Mouse (Mus musculus): Measurements from ENCODE around the gene Lrrc8d.

The Lrrc8d gene

DNA sequence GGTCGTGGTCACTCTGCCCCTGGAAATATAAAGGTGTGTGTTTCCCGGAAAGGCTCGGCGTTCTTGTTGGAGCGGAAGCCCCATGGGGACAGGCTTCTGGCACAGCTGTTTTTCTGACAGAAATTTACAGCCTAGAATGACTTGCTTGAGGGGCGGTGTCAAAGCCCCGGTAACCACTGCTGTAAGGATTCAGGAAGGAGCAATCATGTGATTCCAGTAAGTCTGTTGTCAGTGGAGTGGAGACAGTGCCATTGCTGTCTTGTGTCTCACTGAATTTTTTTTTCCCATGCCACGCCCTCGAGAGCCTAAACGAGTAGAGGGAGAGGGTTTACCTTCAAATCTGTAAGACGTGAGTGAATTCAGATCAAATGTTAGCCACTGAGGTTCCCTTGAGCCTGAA, 6.9 kb downstream of the Lrrc8d start:
- in situ Hi-C loops (cut with MboI; ENCODE audit: low pct_unique_long_range_greater_than_20kb in 1 of 2, low sequenced_read_pairs in 2 of 2, unreplicated experiment in 1 of 2): no loop called here

DNA sequence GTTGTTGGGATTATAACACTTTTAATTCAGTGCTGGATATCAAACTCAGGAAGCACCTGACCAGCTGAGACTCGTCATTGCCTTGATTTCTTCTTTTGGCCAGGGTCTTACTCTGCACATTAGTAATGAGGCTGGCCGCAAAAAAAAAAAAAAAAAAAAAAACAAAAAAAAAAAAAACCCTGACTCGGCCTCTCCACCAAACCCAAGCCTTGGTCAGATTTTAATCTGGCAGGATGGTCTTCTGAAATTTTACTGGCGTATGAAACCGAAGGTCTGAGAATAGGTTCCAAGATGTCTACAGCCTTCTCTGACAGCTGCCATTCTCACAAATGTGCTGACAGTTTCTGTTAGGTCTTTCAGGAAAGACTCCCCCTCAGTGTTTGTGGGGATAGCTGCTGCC, 8.5 kb downstream of the Lrrc8d start:
- in situ Hi-C loops (cut with MboI; ENCODE audit: low pct_unique_long_range_greater_than_20kb in 1 of 2, low sequenced_read_pairs in 2 of 2, unreplicated experiment in 1 of 2): no loop called here

DNA sequence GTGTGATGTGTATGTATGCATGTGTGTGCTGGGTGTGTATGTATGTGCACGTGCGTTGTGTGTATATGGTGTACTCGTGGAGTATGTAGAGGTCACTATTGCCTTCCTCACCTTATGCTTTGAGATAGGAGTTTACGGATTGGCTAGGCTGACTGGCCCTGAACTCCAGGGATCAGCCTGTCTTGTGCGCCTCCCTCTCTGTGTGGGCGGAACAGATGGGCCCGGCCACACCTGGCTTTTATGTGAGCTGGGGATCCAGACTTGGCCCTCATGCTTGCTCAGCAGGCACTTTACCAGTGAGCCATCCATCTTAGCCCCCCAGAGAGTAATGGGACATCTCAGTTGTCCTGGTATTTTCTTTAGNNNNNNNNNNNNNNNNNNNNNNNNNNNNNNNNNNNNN, 10.7 kb downstream of the Lrrc8d start:
- in situ Hi-C loops (cut with MboI; ENCODE audit: low pct_unique_long_range_greater_than_20kb in 1 of 2, low sequenced_read_pairs in 2 of 2, unreplicated experiment in 1 of 2): no loop called here

DNA sequence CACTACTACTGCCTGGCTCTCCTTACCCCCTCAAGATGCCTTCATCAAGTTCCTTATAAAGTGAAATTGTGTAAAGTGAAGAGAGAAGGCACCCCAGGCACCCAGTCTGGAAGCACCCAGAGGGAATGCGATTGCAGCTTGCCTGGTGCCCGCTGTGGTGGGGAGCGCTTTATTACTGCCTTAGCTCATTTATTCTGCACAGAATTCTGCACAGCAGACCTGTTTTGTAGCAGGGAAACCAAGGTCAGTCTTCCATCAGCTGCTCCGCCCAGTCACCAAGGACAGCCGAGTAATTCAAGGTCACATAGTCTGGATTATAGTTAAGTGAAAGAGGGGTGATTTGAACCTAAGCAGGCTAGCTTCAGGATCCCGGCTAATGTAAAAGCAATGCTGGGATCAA, 14.7 kb downstream of the Lrrc8d start:
- in situ Hi-C loops (cut with MboI; ENCODE audit: low pct_unique_long_range_greater_than_20kb in 1 of 2, low sequenced_read_pairs in 2 of 2, unreplicated experiment in 1 of 2): no loop called here

DNA sequence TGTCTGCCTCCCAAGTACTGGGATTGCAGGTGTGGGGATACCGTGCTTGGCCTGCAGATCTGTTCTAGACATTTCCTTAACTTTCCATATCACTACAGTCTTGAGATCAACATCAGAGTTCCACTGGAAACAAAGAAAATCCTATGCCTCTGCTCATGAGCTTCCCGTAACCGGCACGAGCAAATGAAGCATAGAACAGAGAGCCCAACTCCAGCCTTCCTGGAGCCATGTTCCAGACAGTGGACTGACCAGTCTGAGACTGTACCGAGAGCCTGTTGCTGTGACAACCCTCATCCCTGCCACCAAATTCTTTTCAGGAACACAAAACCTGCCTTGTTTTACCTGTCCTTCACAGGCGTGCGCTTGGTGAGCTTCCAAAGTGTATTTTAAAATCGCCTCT, 15.3 kb downstream of the Lrrc8d start:
- in situ Hi-C loops (cut with MboI; ENCODE audit: low pct_unique_long_range_greater_than_20kb in 1 of 2, low sequenced_read_pairs in 2 of 2, unreplicated experiment in 1 of 2): no loop called here

DNA sequence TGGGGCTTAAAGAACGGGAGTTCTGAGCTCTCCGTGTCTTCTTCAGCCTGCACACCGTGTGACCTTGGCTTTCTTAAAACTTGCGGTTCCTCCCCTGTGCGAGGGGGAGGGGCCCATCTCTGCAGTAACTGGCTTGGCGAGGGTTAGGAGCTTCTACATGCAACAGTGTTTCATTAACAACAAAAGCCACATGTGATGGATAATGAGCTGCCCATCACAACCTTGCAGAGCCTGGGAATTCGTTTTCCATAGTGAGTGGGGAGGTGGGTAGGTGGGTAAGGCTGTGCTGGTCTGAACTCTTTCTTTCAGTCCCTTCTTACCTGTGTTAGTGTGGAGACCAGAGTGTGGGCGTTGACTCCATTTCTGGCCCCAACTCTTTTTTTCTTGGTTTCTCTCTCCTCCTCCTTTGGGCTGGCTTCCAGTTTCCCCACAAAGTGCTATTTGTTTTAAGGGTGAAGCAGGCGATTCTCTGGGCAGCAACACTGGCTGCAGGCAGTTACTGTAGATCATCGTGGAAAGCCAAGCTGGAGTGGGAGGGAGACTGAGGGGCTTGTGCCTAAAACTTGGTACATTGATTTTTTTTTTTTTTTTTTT, 15.9 kb downstream of the Lrrc8d start:
- in situ Hi-C loops (cut with MboI; ENCODE audit: low pct_unique_long_range_greater_than_20kb in 1 of 2, low sequenced_read_pairs in 2 of 2, unreplicated experiment in 1 of 2): no loop called here

DNA sequence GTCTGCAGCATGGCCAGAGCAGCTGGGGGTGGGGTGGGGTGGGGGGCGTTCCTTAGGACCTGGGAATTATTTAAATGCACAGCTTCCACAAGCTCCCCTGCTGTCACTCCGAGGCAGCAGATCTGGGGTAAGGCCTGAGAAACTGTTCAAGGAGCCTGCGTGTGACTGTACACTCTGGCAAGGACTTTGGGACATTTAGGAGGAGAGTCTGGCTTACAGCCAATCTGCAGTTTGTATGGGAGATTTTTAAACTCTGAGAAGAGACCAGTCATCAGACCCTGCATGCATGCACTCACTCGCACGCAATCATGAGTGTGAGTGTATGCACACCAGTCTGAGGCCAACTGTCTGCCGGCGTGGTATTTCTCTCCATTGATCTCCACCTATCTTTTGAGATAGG, 17.5 kb downstream of the Lrrc8d start:
- in situ Hi-C loops (cut with MboI; ENCODE audit: low pct_unique_long_range_greater_than_20kb in 1 of 2, low sequenced_read_pairs in 2 of 2, unreplicated experiment in 1 of 2): no loop called here

DNA sequence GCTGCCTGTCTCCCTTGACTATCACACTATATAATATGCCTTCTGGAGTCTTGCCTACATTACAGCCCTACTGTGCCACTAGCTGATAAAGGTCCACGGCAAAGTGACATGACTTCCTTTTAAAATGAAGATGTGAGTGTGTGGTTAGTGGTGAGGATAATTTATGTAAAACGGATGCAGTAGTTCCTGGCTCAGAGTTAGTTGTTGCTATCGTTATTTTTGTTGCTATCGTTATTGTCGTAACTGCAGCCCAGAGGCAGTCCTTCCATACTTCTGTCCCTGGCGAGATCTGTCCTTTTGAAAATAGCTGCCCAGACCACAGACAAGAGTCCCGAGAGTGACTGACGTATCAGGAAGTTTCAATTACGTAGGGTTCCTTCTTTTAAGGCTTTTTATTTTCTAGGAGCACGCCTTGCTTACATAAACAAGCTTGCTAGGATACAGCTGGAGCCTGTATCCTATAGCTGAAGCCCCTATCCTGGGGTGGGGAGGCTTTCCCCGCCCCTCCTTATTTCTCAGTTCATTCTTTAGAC, 18.4 kb downstream of the Lrrc8d start:
- in situ Hi-C loops (cut with MboI; ENCODE audit: low pct_unique_long_range_greater_than_20kb in 1 of 2, low sequenced_read_pairs in 2 of 2, unreplicated experiment in 1 of 2): no loop called here

DNA sequence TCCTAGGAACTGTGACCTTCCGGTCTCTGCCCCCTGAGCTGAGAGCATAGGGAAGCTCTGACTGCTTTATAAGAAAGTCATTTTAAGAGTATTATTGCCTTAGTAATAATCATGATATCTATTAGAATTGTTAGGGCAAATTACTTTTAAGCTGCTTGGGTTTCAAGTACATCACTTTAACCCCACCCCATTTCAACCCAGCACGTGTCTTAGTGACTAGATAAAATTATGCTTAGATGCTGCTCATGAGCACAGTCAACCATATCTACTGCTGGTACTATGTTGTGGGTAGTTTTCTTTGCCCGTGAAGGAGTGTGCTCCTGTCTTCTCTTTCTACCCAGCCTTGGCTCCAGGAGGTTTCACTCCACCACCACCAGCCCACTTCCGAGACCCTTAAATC, 21.5 kb downstream of the Lrrc8d start:
- in situ Hi-C loops (cut with MboI; ENCODE audit: low pct_unique_long_range_greater_than_20kb in 1 of 2, low sequenced_read_pairs in 2 of 2, unreplicated experiment in 1 of 2): no loop called here

DNA sequence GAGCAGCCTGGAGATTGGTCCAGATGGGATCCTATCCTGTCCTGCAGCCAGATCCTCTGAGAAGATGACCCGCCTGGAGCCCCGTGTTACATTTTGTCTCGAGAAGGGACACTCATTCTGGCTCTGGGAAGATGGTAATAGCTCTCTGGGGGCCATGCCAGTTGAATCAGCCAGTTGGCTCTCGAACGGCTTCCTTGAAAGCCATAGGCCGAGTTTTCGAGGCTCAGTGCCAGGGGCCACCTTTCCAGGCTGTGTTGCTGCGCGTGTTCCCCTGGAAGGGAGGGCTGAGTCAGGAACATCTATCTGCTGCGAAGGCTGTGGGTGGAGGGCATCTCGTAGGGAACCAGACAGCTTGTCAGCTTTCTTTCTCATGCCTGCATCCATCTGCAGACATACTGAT, 23.0 kb downstream of the Lrrc8d start:
- in situ Hi-C loops (cut with MboI; ENCODE audit: low pct_unique_long_range_greater_than_20kb in 1 of 2, low sequenced_read_pairs in 2 of 2, unreplicated experiment in 1 of 2): no loop called here

DNA sequence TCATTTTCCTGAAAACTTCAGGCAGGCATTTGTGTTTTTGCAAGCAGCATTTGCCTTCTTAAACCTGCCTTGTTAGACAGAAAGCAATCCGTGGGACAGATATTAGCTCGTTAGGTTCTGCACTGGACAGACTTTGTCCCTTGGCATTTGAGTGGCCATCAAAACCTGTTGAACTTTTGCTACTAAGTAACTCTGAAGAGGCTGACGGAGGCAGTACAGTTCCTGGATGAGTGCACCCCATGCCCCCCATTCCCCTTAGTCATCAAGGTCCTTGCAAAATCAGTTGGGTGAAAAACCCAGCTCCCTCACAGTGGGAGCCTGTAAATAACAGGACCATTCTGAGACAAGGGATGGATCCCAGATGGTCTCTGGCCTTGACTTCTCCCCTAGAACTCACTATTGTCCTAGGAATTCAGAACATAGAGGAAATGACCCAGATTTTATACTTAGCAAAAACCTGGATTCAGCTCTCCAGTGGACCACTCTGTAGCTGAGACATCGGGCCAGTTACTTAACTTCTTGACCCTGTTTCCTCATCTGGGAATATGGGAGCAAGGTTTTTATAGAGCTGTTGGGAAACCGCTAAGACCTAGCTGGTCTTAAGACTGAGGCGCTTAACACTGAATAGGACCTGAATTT, 30.5 kb downstream of the Lrrc8d start:
- in situ Hi-C loops (cut with MboI; ENCODE audit: low pct_unique_long_range_greater_than_20kb in 1 of 2, low sequenced_read_pairs in 2 of 2, unreplicated experiment in 1 of 2): no loop called here

DNA sequence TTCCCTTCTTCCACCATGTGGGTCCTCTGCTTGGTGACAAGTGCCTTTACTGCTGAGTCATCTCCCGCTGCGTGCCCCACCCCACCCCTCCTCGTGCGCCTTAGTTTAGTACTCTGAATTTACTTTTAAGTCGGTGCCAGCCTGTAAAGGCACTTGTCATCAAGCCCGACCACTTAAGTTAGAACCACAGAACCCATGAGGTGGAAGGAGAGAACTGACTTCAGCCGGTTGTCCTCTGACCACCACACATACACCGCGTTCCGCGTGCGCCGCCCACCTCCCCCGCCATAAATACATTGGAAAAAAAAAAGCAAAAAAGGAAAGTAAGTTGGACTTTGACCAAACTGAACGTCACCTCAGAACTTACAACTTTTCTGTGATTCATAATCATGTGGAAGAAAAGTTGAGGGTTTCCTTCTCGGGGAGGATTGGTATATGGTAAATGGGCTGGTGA, 31.4 kb downstream of the Lrrc8d start:
- in situ Hi-C loops (cut with MboI; ENCODE audit: low pct_unique_long_range_greater_than_20kb in 1 of 2, low sequenced_read_pairs in 2 of 2, unreplicated experiment in 1 of 2): no loop called here

DNA sequence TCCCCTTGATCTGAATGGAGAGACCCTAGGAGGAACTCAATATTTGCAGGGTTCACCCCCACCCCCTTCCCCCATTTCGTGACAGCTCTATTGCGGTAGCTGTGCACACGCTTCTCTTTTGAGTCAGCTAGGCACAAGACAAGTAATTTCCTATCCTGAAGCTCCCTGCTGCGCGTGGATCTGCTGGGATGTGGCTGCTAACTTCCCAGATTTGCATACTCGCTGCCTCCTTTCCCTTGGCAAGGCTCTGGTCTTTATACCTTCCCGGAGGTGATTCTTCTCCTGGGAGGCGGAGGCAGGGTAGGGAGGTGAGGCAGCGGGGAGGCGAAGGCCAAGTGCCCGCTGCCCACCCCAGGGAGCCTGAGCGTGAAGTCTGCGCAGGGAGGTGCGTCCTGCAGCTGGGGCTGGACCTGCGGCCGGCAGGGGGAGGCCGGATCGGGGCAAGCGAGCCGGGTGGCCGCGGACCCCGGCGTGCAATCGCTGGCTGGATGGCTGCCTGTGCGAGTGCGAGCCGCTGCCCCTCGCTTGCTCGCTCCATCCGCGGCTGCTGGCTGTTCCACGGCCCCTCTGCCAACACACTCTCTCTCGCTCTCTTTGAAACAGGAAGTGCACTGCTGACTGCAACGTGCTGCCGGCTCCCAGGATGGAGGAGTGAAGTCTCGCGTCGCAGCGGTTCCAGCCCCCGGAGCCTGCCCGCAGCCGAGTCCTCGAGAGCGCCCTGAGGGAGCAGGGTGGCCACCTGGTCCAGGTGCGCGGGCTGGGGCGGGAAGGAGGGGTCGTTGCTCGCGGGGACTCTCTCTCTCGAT, 32.1 kb downstream of the Lrrc8d start:
- in situ Hi-C loops (cut with MboI; ENCODE audit: low pct_unique_long_range_greater_than_20kb in 1 of 2, low sequenced_read_pairs in 2 of 2, unreplicated experiment in 1 of 2): no loop called here

DNA sequence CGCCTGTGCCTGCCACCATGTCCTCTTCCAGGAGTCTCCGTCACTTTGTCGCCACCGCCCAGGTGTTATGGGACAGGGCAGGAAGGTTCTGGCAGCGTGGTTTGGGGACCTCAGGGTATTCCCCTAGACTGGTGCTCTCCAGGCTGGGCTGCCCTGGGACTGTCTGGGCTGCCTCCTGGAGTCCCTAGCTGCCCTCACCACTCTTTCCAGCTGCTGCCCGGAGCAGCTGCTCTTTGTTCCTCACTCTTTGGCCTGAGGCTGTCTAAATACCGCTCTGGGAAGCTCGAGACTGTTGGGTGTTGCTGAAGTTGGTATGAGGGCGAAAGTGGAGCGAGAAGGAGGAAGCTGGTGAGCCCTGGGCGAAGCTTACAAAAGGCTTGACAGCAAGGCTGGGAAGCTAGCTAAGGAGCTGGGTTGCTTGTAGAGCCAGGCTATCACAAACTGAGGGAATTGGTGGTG, 32.7 kb downstream of the Lrrc8d start:
- in situ Hi-C loops (cut with MboI; ENCODE audit: low pct_unique_long_range_greater_than_20kb in 1 of 2, low sequenced_read_pairs in 2 of 2, unreplicated experiment in 1 of 2): no loop called here

DNA sequence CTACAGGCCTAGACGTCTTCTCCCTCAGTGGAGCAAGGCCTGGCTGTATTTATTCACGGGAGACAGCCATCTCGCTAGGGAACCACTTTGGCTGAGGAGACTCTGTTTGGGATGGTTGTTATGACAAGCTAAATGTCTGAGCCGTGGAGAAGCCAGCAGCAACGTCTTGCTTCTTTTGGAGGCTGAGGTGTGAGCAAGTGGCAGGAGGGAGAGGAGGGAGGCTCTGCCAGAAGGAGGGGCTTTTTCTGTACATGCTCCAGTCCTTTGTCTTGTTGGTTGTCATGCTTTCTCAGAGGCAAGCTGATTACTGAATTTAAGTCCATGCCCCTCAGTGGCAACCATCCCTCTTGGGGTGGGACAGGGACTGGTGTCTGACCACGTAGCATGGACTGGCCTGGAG, 33.5 kb downstream of the Lrrc8d start:
- in situ Hi-C loops (cut with MboI; ENCODE audit: low pct_unique_long_range_greater_than_20kb in 1 of 2, low sequenced_read_pairs in 2 of 2, unreplicated experiment in 1 of 2): no loop called here

DNA sequence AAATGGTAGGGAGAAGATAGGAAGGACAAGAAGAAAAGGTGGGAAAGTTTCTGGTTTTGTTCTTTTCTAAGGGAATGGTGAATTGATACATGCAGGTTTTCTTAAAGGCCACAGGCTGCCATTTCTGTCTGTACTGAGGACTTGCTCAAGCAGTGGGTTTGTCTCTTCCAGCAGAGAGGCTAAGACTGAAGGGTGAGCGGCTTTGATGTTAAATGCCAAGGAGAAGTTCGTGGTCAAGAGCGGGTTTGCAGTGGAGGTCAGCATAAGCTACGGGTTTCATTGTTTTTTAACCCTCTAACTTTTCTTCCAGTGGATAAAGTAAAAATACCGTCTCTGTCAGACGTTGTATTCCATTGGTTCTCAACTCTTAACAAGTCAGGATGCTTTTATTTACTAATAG, 36.6 kb downstream of the Lrrc8d start:
- in situ Hi-C loops (cut with MboI; ENCODE audit: low pct_unique_long_range_greater_than_20kb in 1 of 2, low sequenced_read_pairs in 2 of 2, unreplicated experiment in 1 of 2): no loop called here

DNA sequence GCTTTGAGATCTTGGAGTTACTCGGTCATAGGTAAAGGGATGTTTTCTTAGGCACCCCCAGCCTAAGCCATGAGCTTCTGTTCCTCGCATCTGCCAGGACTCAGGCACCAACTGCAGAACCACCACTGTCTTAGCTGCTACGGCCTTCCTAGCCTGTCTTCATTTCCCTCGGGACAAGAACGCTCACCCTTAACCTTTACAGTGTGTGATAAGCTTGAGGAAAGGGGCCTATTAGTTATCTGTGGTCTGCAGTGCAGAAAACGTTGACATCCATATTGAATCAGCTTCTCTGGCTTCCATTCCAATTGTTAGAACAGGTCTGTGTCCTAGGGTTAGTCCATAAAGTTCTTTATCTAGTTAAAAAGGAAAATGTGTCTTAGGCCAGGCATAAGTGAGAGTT, 37.4 kb downstream of the Lrrc8d start:
- in situ Hi-C loops (cut with MboI; ENCODE audit: low pct_unique_long_range_greater_than_20kb in 1 of 2, low sequenced_read_pairs in 2 of 2, unreplicated experiment in 1 of 2): no loop called here

DNA sequence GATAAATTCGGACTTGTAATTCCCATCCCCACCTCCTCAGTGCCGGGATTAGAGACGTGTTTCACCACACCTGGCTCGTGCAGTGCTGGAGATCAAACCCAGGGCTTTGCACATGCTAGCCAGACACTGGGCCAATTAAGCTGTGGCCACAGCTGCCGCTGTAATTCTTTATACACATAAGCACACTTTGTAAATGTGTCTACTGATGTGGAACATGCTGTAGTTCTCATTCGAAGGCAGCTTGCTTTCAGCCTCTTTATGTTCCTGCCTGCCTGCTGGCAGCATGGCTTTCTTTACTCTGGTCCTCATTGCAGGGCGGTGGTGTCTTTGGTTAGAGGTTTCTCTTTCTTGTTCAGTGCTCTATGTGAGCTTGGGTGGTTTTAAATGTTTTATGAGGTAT, 40.7 kb downstream of the Lrrc8d start:
- in situ Hi-C loops (cut with MboI; ENCODE audit: low pct_unique_long_range_greater_than_20kb in 1 of 2, low sequenced_read_pairs in 2 of 2, unreplicated experiment in 1 of 2): no loop called here

DNA sequence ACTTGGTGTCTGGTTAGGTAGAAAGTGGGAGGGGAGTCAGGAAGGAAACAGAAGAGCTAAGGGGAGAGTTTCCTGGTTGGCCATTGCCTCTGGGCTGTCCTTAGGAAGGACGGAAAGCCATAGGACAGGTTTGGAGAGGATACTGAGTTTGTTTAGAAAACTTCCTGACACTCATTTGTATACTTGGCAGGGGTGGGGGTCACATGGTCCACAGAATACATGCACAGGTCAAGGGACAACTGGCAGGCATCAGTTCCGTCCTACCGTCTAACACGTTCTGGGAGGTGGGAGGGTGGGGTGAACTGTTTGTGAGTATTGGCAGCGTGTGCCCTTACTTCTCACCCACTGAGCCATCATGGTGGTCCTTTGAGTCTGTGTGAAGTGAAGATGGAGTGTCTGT, 42.9 kb downstream of the Lrrc8d start:
- in situ Hi-C loops (cut with MboI; ENCODE audit: low pct_unique_long_range_greater_than_20kb in 1 of 2, low sequenced_read_pairs in 2 of 2, unreplicated experiment in 1 of 2): no loop called here

DNA sequence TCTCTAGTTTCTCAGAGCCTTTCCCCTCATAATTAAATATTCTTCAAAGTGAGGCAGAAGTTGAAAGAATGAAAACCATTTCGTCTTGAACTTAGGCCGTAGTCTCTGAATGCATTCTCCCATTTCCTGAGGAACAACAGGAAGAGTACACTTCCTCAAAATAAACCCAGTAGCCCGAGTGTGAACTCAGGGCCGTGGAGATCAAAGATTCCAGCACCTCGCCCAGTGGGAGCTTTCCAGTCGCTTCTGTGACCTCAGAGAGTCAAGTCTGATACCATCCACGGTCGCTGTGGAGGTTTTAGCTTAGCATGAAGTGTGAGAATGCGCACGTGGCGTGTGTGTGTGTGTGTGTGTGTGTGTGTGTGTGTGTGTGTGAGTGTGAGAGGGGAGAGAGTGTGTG, 45.6 kb downstream of the Lrrc8d start:
- in situ Hi-C loops (cut with MboI; ENCODE audit: low pct_unique_long_range_greater_than_20kb in 1 of 2, low sequenced_read_pairs in 2 of 2, unreplicated experiment in 1 of 2): no loop called here
